Mouse (Mus musculus): ENCODE results near the gene Cbx6.

Cbx6 gene

DNA sequence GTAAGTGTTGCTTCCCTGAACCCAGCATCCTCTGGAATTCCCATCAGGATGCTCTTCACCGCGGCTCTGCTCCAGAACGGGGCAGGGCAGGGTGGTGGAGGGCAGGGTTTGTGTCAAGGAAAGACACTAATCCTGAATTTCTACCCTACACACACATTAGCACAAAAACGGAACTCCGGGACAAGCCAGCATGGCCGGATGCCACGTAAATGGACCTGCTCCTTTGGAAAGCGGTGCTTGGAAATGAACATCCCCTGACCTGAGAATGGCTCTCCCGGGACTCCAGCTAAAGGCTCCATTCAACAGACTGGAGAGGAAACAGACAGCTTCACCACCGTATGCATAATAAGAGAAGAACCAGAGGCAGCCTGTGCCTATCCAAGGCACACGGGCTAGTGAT is 33.8 kb downstream of the Cbx6 start:
- CTCF ChIA-PET, result no interaction called here
- POLR2A ChIA-PET, result no interaction called here

DNA sequence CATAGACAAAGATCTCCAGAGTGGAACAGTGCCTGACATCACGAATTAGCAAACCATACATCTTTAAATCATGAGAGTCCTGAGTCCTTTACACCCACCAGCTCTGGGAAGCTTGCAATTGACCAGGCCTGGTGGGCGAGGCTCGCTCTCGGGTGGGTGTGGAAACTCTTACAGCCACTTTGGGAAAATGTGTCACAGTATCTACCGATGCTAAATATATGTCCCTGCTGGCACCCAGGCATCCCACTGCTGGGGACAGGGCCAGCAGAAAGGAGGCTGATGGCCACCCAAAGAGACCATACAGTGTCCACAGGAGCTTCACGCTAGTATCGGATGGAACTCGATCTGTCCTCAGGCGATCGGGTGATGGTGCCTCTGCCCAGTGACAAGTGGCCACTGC is 35.9 kb downstream of the Cbx6 start:
- ChIA-PET CTCF (interaction anchor here in 1 of 4 experiments (0.8 to 1.0 kb wide), 2 partner anchors 9 to 51 kb away, joined by 3 read pairs; no protein-coding TSS in a partner anchor), POLR2A (interaction anchor here in 2 of 4 experiments (0.9 to 1.8 kb wide), 5 partner anchors 10 to 80 kb away, joined by 3 to 4 read pairs (median 4); no protein-coding TSS in a partner anchor)

DNA sequence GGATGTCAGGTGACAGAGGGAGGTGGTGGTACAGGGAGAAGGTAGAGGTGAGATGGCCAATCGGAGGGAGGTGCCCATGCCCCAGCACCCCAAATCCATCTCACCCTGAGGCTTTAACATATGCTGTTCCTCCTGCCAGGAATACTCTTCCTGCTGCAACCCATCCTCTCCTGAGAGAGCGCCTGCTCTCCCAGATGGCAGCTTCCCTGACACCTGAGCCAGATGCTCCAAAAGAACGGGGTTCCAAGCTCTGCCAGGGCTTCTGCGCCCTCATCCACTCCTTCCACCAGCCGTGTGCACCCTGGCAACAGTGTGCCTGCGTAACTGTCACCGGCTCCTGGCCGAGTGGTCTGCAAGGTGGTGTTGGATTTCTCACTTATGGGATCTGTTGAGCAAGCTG is 36.8 kb downstream of the Cbx6 start:
- ChIA-PET CTCF (interaction anchor here in 2 of 4 experiments (0.5 to 1.0 kb wide), 3 partner anchors 50 to 1375 kb away, joined by 3 to 10 read pairs (median 3); no protein-coding TSS in a partner anchor), POLR2A (interaction anchor here in 2 of 4 experiments (0.5 to 1.8 kb wide), 6 partner anchors 10 to 587 kb away, joined by 3 to 4 read pairs (median 4); partner anchors contain the start of gene Cbx7 (in 1 of the 2))

DNA sequence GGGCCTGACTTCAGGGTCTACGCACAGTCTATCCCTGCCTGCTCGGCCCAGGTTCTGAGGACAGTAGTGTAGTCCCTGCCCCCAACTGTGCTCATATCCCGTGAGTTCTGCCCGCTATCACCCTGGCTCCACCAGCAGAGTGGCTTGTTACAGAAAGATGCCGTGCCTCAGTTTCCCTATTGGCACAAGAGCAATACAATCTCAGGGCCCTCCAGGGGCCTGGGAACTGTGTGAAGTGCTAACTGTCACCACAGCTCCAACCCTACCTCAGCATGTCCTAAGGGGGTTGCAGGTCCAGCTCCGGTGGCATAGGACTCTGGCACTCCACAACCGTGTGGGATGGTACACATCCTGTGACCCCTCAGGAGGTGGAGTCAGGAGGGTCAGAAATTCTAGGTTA is 37.4 kb downstream of the Cbx6 start:
- POLR2A ChIA-PET, result interaction anchor here in 3 of 4 experiments (0.5 to 1.8 kb wide), 4 partner anchors 81 to 587 kb away, joined by 3 to 4 read pairs (median 4); partner anchors contain the start of gene Cbx7 (in 1 of the 3)

DNA sequence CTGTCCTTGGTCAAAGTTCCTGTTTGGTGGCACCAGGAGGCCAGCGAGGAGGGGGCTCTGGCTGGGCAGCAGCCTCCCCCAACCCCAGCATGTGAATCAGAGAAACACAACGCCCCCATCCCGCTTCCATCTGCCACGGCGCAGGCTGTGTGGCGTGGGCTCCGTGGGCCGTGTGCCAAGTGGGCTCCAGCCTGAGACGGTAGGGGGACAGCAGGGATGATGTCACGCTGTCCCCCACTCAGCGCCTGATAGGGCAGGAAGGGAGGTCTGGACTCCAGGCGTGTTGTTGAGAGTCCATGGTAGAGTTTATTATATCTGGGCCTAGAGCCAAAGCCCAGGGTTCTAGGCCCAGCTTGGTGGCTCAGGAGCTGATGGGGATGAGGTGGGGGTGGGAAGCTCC is 38.2 kb downstream of the Cbx6 start:
- ChIA-PET POLR2A (interaction anchor here in 3 of 4 experiments (0.5 to 4.3 kb wide), 5 partner anchors 8 to 202 kb away, joined by 3 to 26 read pairs (median 4); partner anchors contain the start of gene Nptxr (in 1 of the 3)), CTCF (interaction anchor here in 1 of 4 experiments (0.6 kb wide), 1 partner anchor 12 kb away, joined by 3 read pairs; no protein-coding TSS in a partner anchor)

More for the DNA sequence above, 37.4 kb downstream of the Cbx6 start:
- CTCF ChIA-PET, result no interaction called here

DNA sequence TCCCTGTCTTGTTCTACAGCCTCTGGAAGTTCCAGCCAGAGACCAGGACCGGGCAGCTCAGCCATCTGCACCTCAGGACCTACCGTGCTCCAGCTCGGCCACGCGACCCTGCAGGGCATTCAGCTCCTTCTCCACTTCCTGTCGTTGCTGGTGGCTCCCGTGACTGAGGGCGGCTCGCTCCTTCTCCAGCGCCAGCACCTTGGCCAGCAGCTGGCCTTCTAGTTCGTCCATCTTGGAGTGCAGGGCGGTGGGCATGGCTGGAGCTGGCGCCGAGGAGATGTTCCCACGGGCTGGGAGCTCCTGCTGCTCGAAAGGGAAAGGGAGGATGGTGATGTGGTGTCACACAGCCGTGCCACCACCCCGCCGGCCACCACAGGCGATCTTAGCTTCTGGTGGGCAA is 40.3 kb downstream of the Cbx6 start:
- POLR2A ChIA-PET, result interaction anchor here in 3 of 4 experiments (0.5 to 4.3 kb wide), 27 partner anchors 9 to 287 kb away, joined by 3 to 26 read pairs (median 3); partner anchors contain the start of genes Nptxr (in 2 of the 3), Cbx7 (in 1 of the 3), Cby1 (in 1 of the 3) and Ddx17 (in 1 of the 3)

DNA sequence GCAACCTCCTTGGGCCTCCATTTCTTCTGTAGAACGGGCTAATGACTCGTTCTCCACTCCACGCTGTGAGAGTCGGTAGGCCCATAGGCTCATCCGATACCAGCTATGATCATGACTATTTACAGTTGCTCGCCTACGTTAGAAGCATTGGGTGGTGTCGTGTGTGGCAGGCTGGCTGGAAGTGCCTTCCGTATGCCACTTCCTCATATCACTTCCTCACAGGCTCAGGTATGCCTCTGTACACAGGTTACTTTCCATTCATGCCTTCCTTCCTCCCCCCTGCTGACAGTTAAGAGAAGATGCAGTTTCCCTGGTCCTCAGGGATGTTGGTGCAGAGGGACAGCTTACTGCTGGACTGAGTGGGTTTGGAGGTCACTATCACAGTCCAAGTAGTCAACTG is 41.4 kb downstream of the Cbx6 start:
- POLR2A ChIA-PET, result interaction anchor here in 3 of 4 experiments (0.7 to 4.3 kb wide), 27 partner anchors 9 to 464 kb away, joined by 3 to 26 read pairs (median 5); partner anchors contain the start of genes Nptxr (in 2 of the 3), Cbx7 (in 1 of the 3), Gtpbp1 (in 1 of the 3) and Josd1 (in 1 of the 3)
- CTCF ChIA-PET, result interaction anchor here in 2 of 4 experiments (0.9 to 3.6 kb wide), 11 partner anchors 11 to 212 kb away, joined by 3 to 11 read pairs (median 5); partner anchors contain the start of genes Cbx6 (in 1 of the 2), Cby1 (in 1 of the 2), Fam227a (in 1 of the 2) and Npcd (in 1 of the 2)

More for the DNA sequence above, 40.3 kb downstream of the Cbx6 start:
- CTCF ChIA-PET, result interaction anchor here in 3 of 4 experiments (0.6 to 3.6 kb wide), 13 partner anchors 9 to 80 kb away, joined by 3 to 11 read pairs (median 4); no protein-coding TSS in a partner anchor

DNA sequence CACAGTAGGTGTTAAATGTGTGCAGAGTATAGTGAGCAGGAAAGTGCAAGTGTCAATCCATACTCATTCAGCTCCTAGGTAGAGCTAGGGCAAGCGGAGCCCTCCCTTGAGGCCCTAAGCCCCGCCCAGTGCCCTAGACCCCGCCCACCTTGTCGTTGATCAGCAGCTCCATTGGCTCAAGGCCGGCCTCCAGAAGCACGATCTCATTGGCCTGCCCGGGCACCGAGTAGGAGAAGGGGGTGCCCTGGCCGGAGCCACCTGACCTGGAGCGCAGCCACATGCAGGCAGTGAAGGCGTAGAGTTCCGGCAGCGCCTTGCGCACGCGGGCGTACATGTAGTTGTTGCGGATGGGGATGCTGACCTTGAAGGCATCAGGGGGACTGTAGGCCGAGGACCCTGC is 42.0 kb downstream of the Cbx6 start:
- ChIA-PET POLR2A (interaction anchor here (0.5 to 4.3 kb wide), 51 partner anchors 9 to 805 kb away, joined by 3 to 26 read pairs (median 4); partner anchors contain the start of genes Nptxr (in 2 of the 4), Atf4 (in 1 of the 4), Cbx7 (in 1 of the 4) and Cby1 (in 1 of the 4)), CTCF (interaction anchor here (0.5 to 3.6 kb wide), 25 partner anchors 8 to 315 kb away, joined by 3 to 11 read pairs (median 4); partner anchors contain the start of genes Cbx6 (in 1 of the 4), Cby1 (in 1 of the 4), Fam227a (in 1 of the 4) and Npcd (in 1 of the 4))

DNA sequence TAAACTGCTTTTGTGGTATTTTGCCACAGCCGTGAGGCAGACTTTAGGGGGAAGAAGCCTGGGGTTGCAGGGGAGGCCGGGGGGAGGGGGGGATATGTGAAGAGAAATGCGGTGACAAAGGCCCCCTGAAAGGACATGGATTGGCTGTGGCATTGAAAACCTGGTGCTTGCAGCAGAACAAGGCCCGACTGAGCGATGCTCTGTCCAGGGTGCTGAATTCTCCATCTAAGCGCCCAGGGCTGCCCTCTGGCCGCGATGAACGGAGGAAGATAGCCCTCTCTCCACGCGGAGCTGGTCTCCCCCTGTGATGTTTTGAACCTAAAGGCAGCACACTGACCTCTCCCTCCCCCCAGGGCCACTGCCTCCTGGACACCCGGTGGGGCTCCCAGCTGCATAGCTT is 43.0 kb downstream of the Cbx6 start:
- CTCF ChIA-PET, result interaction anchor here in 2 of 4 experiments (1.1 to 3.6 kb wide), 8 partner anchors 17 to 133 kb away, joined by 4 to 11 read pairs (median 7); partner anchors contain the start of genes Cby1 (in 1 of the 2) and Fam227a (in 1 of the 2)
- POLR2A ChIA-PET, result interaction anchor here (0.5 to 2.4 kb wide), 16 partner anchors 12 to 292 kb away, joined by 3 to 15 read pairs (median 4); partner anchors contain the start of genes Cby1 (in 1 of the 4), Fam227a (in 1 of the 4), Gtpbp1 (in 1 of the 4) and Nptxr (in 1 of the 4)

DNA sequence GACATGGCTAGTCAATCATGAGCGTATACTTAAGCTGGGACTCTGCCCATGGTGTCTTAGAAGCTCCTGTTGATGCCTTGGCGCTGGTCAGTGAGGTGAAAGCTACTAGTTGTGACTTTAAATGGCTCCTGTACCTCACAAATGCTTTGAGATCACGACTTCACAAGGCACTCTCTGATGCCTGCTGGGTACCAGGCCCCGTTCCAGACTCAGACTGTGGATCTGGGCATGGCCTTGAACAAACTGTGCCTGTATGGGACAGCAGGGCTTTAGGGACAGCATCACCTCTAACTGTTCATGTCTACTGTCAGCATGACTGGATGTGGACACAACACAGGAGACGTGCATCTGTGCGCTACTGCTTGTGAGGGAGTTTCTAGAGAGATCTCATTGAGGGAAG is 43.6 kb downstream of the Cbx6 start:
- ChIA-PET CTCF (interaction anchor here in 3 of 4 experiments (0.8 to 3.6 kb wide), 4 partner anchors 38 to 43 kb away, joined by 3 to 11 read pairs (median 8); no protein-coding TSS in a partner anchor), POLR2A (interaction anchor here in 2 of 4 experiments (0.7 to 2.4 kb wide), 4 partner anchors 12 to 140 kb away, joined by 3 to 15 read pairs (median 4); partner anchors contain the start of gene Nptxr (in 1 of the 2))

DNA sequence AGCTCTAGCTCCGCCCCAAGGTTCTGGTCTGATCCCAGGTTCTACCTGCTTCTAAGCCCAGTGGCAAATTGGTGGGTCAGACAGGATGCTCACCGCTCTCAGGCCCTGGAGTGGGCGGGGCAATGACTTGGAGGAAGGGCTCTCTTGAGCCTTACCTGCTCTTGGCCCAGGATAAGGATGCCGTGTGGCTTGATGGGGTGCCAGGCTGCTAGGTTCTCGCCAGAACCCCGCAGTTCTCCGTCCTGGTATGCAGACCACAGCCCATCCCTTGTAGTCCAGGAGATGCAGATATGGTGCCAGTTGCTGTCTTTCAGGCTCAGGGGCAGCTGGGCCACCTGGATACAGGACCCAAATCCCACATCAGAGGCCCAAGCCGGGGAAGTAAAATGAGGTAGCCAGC is 44.4 kb downstream of the Cbx6 start:
- ChIA-PET CTCF (interaction anchor here in 2 of 4 experiments (0.8 to 1.0 kb wide), 2 partner anchors 37 kb away, joined by 3 read pairs; no protein-coding TSS in a partner anchor), POLR2A (interaction anchor here in 1 of 4 experiments (0.6 kb wide), 1 partner anchor 226 kb away, joined by 15 read pairs; no protein-coding TSS in a partner anchor)

DNA sequence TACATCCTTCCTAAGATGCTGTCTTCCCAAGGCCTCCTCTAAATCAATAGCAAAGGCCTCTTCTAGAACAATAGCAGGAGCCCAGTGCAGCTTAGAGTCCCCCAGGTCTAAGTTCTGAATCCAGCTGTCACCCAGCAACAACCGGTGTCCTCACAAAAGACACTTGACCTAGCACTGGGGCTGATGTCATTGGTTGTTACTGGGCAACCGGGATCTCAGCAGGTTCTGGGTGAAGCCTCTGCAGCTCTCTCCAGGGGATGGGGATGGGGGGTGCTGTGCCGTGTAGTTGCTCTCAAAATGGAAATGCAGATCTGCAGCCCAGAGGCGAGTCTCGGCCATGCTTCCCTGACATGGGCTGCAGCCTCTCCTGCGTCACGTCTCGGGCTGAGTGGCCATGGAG is 46.7 kb downstream of the Cbx6 start:
- ChIA-PET CTCF (interaction anchor here in 1 of 4 experiments (0.5 to 0.8 kb wide), 2 partner anchors 10 to 907 kb away, joined by 3 read pairs; no protein-coding TSS in a partner anchor), POLR2A (interaction anchor here in 2 of 4 experiments (0.6 to 0.7 kb wide), 2 partner anchors 96 to 146 kb away, joined by 3 to 4 read pairs; no protein-coding TSS in a partner anchor)

DNA sequence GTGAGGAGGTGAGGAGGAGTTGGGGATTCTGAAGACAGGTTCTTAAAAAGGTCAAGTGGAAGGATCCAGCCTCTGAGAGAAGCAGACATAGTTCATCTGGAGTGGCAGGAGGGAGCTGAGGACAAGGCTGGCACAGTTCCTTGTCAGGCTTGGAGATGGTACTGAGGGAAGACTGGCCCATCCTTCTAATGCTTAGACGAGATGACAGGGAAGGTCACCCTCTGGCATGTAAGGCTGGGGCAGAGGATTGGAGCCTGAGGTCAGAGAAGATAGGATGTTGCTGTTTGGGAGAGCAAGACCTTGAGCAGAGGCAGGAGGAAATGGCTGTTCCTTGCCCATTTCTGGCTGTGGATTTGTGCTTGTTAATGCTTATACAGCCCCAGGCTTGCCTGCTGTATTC is 49.4 kb downstream of the Cbx6 start:
- POLR2A ChIA-PET, result interaction anchor here in 2 of 4 experiments (0.8 to 1.9 kb wide), 3 partner anchors 10 to 37 kb away, joined by 3 to 6 read pairs (median 4); no protein-coding TSS in a partner anchor
- CTCF ChIA-PET, result interaction anchor here in 2 of 4 experiments (0.6 to 2.3 kb wide), 8 partner anchors 11 to 484 kb away, joined by 3 to 10 read pairs (median 5); partner anchors contain the start of gene Fam227a (in 1 of the 2)

DNA sequence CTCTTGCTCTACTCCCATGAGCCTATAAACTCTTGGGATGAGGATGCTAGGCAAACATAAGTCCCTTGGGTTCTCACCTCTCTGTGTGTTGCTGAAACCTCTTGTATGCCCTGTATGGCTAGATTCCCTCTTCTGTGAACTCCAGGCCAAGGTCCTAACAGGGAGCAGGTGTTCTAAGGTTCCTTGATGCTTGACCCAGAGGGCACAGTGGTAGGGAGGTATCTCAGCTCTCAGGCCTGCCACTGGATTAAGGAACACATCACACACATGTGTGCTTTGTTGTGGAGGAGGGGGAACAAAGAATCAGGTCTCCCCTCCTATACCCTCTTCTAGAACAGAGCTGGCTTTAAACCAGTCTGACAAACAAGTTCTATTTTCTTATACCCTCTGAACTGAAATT is 56.7 kb downstream of the Cbx6 start, which contains the start of gene Dnal4:
Gene Dnal4 (minus strand): TSS at position 101 of the 400 bp plus-strand sequence.
- POLR2A ChIA-PET, result interaction anchor here in 2 of 4 experiments (1.0 to 1.7 kb wide), 6 partner anchors 9 to 46 kb away, joined by 3 to 5 read pairs (median 3); no protein-coding TSS in a partner anchor
- CTCF ChIA-PET, result interaction anchor here in 1 of 4 experiments (0.6 kb wide), 1 partner anchor 10 kb away, joined by 3 read pairs; no protein-coding TSS in a partner anchor

DNA sequence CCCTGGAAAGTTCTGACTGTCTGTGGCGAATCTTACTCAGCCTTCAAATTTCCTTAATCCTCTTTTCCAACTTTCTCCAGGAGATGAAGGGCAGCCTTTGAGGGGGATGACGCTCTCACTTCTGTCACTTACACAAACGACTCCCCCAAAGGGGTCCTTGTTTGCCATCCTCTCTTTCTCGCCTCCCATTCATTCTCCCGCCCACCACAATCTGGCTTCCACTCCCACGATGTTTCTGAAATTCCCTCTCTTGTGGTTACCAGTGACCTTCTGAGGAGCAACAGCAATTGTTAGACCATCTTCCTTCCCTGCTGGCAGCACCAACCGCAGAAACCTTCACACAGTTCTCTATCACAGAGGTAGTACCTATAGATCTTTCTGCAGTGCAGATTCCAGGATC is 58.8 kb downstream of the Cbx6 start:
- ChIA-PET POLR2A (interaction anchor here (0.5 to 3.0 kb wide), 22 partner anchors 8 to 300 kb away, joined by 3 to 24 read pairs (median 4); partner anchors contain the start of genes Gtpbp1 (in 2 of the 4), Cbx7 (in 1 of the 4), Cby1 (in 1 of the 4) and Fam227a (in 1 of the 4)), CTCF (interaction anchor here in 2 of 4 experiments (0.6 to 1.0 kb wide), 2 partner anchors 17 to 22 kb away, joined by 3 to 4 read pairs; no protein-coding TSS in a partner anchor)

DNA sequence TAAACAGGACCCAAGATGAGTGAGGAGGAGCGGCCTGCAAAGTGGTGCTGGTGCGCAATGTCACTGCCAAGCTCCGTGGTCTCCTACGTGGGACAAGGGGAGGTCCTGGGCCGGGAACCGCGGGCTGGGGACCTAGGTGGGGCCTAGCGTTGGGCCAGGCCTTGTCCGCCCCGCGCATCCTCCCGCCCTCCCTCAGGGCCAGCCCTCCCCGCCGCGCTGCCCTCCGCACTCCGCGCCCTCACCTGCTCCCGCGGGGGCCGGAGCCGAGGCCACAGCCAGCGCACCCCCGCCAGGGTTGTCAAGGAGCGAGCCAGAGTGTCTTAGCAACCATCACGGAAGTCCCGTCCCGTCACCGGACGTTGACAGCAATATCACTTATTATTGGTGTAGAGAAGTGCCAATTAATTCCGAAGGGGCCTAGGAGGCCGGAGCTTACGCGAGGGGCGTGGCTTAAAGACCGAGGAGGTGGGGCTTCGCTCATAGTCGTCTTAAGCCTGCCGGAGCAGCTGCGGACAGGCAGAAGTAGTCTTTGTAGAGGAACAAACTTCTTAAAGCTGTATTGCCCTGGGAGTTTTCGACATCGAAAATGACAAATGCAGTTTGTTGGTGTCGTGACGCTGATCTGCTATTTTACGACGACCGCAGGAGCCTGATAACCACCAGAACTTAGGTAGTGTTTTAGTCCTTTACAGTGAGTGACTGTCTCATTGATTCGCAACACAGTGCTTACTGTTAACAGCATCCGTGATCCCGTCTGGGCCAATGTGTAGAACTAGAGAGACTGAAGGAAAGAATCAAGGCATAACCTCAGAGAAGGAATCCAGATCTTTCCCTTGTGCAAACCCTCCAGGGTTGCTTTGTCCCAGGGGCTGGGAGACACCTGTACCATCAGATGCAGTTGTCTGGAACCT is 60.1 kb downstream of the Cbx6 start:
- POLR2A ChIA-PET, result interaction anchor here (0.5 to 3.0 kb wide), 58 partner anchors 8 to 482 kb away, joined by 3 to 24 read pairs (median 4); partner anchors contain the start of genes Gtpbp1 (in 2 of the 4), Atf4 (in 1 of the 4), Cbx6 (in 1 of the 4) and Cbx7 (in 1 of the 4)

More for the DNA sequence above, 60.1 kb downstream of the Cbx6 start:
- CTCF ChIA-PET, result interaction anchor here (0.5 to 2.1 kb wide), 19 partner anchors 9 to 317 kb away, joined by 3 to 10 read pairs (median 4); partner anchors contain the start of gene Syngr1 (in 1 of the 4)
